Mouse (Mus musculus): ENCODE results near the gene 2510009E07Rik. TPM values are rescaled to one million over a fixed set of nuclear protein-coding genes. Genes with fewer than 3 reads are reported as not detected.
A peak's percentile ranks its signal among the peaks of the same experiment; 100 is the strongest.
"Not testable (repeated sequence)": the region's sequence is repeated elsewhere in the genome, so short reads cannot be mapped to it uniquely, and the experiment has no call there.

The 2510009E07Rik gene
- polyA plus RNA-seq, 1 experiment from 2014 or later: 49.9 TPM

DNA sequence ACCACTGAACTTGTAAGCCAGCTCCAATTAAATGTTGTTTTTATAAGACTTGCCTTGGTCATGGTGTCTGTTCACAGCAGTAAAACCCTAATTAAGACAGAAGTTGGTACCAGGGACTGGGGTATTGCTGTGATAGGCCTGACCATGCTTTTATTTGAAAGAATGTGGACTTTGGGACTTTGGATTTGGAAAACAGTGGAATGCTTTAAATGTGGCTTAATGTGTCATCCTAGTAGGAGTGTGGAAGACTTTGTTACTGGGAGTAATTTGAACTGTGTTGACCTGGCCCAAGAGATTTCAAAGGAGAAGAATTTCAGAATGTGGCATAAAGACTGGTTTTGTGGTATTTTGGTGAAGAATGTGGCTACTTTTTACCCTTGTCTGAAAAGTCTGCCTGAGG is 21.4 kb downstream of the 2510009E07Rik start:
- H3K36me3 ChIP-seq; H3K9me3 ChIP-seq; H3K4me2 ChIP-seq; H3K27me3 ChIP-seq; H3K4me3 ChIP-seq; H3K9ac ChIP-seq; H3K4me1 ChIP-seq (replicated peaks); H3K27ac ChIP-seq (replicated peaks); ATAC-seq (ENCODE audit: low FRiP score, low read depth): not testable (repeated sequence)

- Histone ChIP-seq H3K9ac (no peak overlapping the region), H3K9me3 (no peaks in the 10 kb centered on the region), H3K27me3 (no peaks in the 10 kb centered on the region), H3K4me3 (no peak overlapping the region), H3K4me2 (no peak overlapping the region), H3K4me1 (replicated peaks) (no peaks in the 10 kb centered on the region), H3K36me3 (peaks cover 9% of the 10 kb centered on the region; the same call in 1 of the 2 replicates), H3K27ac (replicated peaks) (no peak overlapping the region)
- 68% methylated on average over 4 of the region's 4 CpGs for WGBS
- ATAC-seq (ENCODE audit: low FRiP score, low read depth): no peak
These were observed 22.6 kb downstream of the 2510009E07Rik start for GRCm38 (mm10) chr16:21671878-21672277.

- 7% methylated on average over 4 of the region's 4 CpGs for WGBS
- peak; percentile 60; the same call in 1 of the 2 replicates for ATAC-seq (ENCODE audit: low FRiP score, low read depth)
- H3K4me1 ChIP-seq (replicated peaks): peaks cover 21% of the 10 kb centered on the region
- H3K27ac ChIP-seq (replicated peaks): peak overlapping the region; percentile 54
- H3K36me3 ChIP-seq: no peaks in the 10 kb centered on the region
- no peak overlapping the region for H3K4me3 ChIP-seq
- no peaks in the 10 kb centered on the region for H3K9me3 ChIP-seq
- H3K4me2 ChIP-seq: peak overlapping the region; percentile 37; the same call in 1 of the 2 replicates
- no peak overlapping the region for H3K9ac ChIP-seq
- H3K27me3 ChIP-seq: no peaks in the 10 kb centered on the region
These were observed 29.0 kb downstream of the 2510009E07Rik start for GRCm38 (mm10) chr16:21665423-21665986.

DNA sequence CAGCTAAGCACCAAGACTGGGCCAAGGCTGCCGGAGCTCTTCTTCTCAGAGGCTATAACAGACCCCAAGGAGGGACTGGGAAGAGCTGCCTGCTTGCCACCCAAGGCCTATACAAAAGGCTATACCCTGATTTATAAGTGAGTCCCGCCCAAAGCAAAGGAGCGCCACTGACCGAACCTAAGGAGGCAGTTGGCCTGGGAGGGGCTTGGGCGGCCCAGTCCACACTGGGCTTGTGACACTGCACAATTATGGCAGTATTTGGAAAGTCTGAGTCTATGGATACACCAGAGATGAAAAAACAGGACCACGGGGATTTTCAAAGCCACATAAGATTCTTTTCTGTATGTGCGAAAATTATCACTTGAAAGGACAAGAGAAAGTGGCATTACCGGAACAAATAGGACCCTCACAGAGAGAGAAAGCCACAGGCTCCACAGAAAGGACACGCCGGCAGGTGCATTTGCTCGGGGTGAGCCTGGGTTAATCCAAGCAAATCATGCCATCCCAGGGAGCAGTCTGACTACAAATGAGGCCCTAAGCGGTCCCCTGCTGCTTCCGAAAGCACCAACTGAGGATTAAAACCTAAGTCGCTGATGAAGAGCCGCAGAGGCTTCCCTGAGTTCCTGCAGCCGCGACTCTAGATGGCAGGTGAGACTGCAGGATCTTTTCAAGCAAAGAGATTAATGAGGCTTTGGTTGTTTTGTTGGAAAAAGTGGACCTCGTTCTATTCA is 29.7 kb downstream of the 2510009E07Rik start:
- WGBS: 9% methylated on average over 18 of the region's 18 CpGs
- peak overlapping the region; percentile 37 for H3K4me2 ChIP-seq
- no peaks in the 10 kb centered on the region for H3K27me3 ChIP-seq
- H3K9me3 ChIP-seq: no peaks in the 10 kb centered on the region
- H3K9ac ChIP-seq: no peak overlapping the region
- H3K36me3 ChIP-seq: 0 out of 2 replicates have a peak, but pooled peaks cover under 1% of the 10 kb centered on the region
- H3K4me3 ChIP-seq: no peak overlapping the region
- peak overlapping the region; percentile 54 for H3K27ac ChIP-seq (replicated peaks)
- peak; percentile 72 for ATAC-seq (ENCODE audit: low FRiP score, low read depth)
- peaks cover 21% of the 10 kb centered on the region for H3K4me1 ChIP-seq (replicated peaks)

- H3K27ac ChIP-seq (replicated peaks): peak overlapping the region; percentile 56
- peaks cover 16% of the 10 kb centered on the region for H3K4me1 ChIP-seq (replicated peaks)
- no peak for ATAC-seq (ENCODE audit: low FRiP score, low read depth)
- no peak overlapping the region for H3K9ac ChIP-seq
- H3K27me3 ChIP-seq: no peaks in the 10 kb centered on the region
- no peaks in the 10 kb centered on the region for H3K9me3 ChIP-seq
- peaks cover 22% of the 10 kb centered on the region; the same call in 1 of the 2 replicates for H3K36me3 ChIP-seq
- no peak overlapping the region for H3K4me3 ChIP-seq
- WGBS: 79% methylated on average over 9 of the region's 9 CpGs
- H3K4me2 ChIP-seq: no peak overlapping the region
These were observed 38.5 kb downstream of the 2510009E07Rik start for GRCm38 (mm10) chr16:21655961-21656360.

- ATAC-seq (ENCODE audit: low FRiP score, low read depth): no peak
These were observed 39.2 kb downstream of the 2510009E07Rik start for GRCm38 (mm10) chr16:21655291-21655690.

GRCm38 (mm10) chr16:21654384-21654783 is 40.1 kb downstream of the 2510009E07Rik start:
- no peak overlapping the region for H3K9ac ChIP-seq
- ATAC-seq (ENCODE audit: low FRiP score, low read depth): peak; percentile 74; the same call in 1 of the 2 replicates
- H3K36me3 ChIP-seq: peaks cover 18% of the 10 kb centered on the region; the same call in 1 of the 2 replicates
- H3K4me3 ChIP-seq: no peak overlapping the region
- H3K27me3 ChIP-seq: no peaks in the 10 kb centered on the region
- H3K4me2 ChIP-seq: no peak overlapping the region
- WGBS: 20% methylated on average over 5 of the region's 5 CpGs
- H3K27ac ChIP-seq (replicated peaks): 0 out of 2 replicates have a peak overlapping the region, but pooled peaks have one; percentile 8
- no peaks in the 10 kb centered on the region for H3K9me3 ChIP-seq
- peaks cover 16% of the 10 kb centered on the region for H3K4me1 ChIP-seq (replicated peaks)

More at GRCm38 (mm10) chr16:21655291-21655690, 39.2 kb downstream of the 2510009E07Rik start:
- no peaks in the 10 kb centered on the region for H3K9me3 ChIP-seq
- H3K36me3 ChIP-seq: peaks cover 22% of the 10 kb centered on the region; the same call in 1 of the 2 replicates
- no peak overlapping the region for H3K4me3 ChIP-seq
- H3K9ac ChIP-seq: no peak overlapping the region
- H3K4me1 ChIP-seq (replicated peaks): peaks cover 16% of the 10 kb centered on the region
- 28% methylated on average over 6 of the region's 6 CpGs for WGBS
- no peak overlapping the region for H3K4me2 ChIP-seq
- H3K27me3 ChIP-seq: no peaks in the 10 kb centered on the region
- H3K27ac ChIP-seq (replicated peaks): peak overlapping the region; percentile 56

GRCm38 (mm10) chr16:21653151-21653550 is 41.3 kb downstream of the 2510009E07Rik start:
- Histone ChIP-seq H3K4me2 (no peak overlapping the region), H3K27ac (replicated peaks) (no peak overlapping the region), H3K9ac (no peak overlapping the region), H3K9me3 (no peaks in the 10 kb centered on the region), H3K4me3 (no peak overlapping the region), H3K36me3 (peaks cover 14% of the 10 kb centered on the region; the same call in 1 of the 2 replicates), H3K4me1 (replicated peaks) (peaks cover 16% of the 10 kb centered on the region), H3K27me3 (no peaks in the 10 kb centered on the region)
- 86% methylated on average over 15 of the region's 15 CpGs for whole genome bisulfite sequencing
- ATAC-seq (ENCODE audit: low FRiP score, low read depth): no peak

DNA sequence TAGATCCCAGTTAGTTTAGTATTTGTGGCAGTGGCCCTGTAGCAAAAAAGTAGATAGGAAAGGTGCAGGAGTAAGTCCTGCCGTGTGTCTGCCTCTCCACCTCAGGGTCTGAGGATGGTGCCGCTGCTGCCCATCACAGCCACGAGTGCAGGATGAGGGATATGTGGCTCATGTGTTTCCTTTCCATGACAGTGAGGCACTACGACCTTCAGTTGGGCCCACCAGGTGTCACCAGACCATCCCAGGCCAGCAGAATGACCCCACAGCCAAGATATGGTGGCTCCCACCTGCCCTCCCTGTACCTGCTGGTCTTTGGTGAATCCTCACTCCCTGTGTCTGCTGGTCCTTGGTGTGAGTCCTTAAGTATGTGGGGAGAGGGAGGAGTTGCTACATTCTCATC is 43.3 kb downstream of the 2510009E07Rik start:
- WGBS: 96% methylated on average over 4 of the region's 4 CpGs
- no peak for ATAC-seq (ENCODE audit: low FRiP score, low read depth)
- H3K9me3 ChIP-seq: no peaks in the 10 kb centered on the region
- H3K9ac ChIP-seq: no peak overlapping the region
- peaks cover 14% of the 10 kb centered on the region; the same call in 1 of the 2 replicates for H3K36me3 ChIP-seq
- H3K4me2 ChIP-seq: no peak overlapping the region
- no peaks in the 10 kb centered on the region for H3K27me3 ChIP-seq
- H3K4me1 ChIP-seq (replicated peaks): peaks cover 16% of the 10 kb centered on the region
- H3K27ac ChIP-seq (replicated peaks): no peak overlapping the region
- no peak overlapping the region for H3K4me3 ChIP-seq

GRCm38 (mm10) chr16:21650289-21650688 is 44.2 kb downstream of the 2510009E07Rik start:
- Histone ChIP-seq H3K4me1 (replicated peaks) (peaks cover 10% of the 10 kb centered on the region), H3K4me2 (no peak overlapping the region), H3K9me3 (no peaks in the 10 kb centered on the region), H3K27ac (replicated peaks) (no peak overlapping the region), H3K36me3 (peaks cover 14% of the 10 kb centered on the region; the same call in 1 of the 2 replicates), H3K27me3 (no peaks in the 10 kb centered on the region), H3K9ac (no peak overlapping the region), H3K4me3 (no peak overlapping the region)
- ATAC-seq (ENCODE audit: low FRiP score, low read depth): no peak
- WGBS: 77% methylated on average over 3 of the region's 3 CpGs

- Histone ChIP-seq H3K4me1 (replicated peaks) (peaks cover 9% of the 10 kb centered on the region), H3K4me2 (no peak overlapping the region), H3K9ac (no peak overlapping the region), H3K36me3 (peaks cover 14% of the 10 kb centered on the region; the same call in 1 of the 2 replicates), H3K27me3 (no peaks in the 10 kb centered on the region), H3K27ac (replicated peaks) (no peak overlapping the region), H3K4me3 (no peak overlapping the region), H3K9me3 (no peaks in the 10 kb centered on the region)
- 80% methylated on average over 4 of the region's 4 CpGs for WGBS
- ATAC-seq (ENCODE audit: low FRiP score, low read depth): no peak
These were observed 45.7 kb downstream of the 2510009E07Rik start for GRCm38 (mm10) chr16:21648800-21649199.

DNA sequence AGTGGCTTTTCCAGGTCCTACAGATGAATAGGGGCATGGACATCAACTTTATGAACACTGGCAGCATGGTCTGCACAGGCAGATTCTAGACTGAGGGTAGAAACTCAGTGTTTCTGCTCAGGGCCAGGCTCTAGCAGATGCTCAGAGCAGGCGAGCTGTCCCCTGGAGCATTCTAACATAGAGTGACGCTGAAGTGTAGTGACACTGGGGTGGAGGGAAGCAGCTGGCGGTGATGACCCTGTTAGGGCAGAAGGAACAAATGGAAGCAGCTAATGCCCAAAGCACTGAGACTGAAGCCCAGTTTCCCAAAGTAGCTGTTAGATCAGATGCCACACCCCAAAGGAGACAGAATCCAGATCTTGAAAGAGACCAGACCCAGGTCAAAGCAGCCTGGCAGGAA is 48.0 kb downstream of the 2510009E07Rik start:
- no peak overlapping the region for H3K9ac ChIP-seq
- 65% methylated on average over 3 of the region's 3 CpGs for WGBS
- ATAC-seq (ENCODE audit: low FRiP score, low read depth): no peak
- H3K27me3 ChIP-seq: no peaks in the 10 kb centered on the region
- H3K9me3 ChIP-seq: no peaks in the 10 kb centered on the region
- H3K4me2 ChIP-seq: no peak overlapping the region
- no peak overlapping the region for H3K4me3 ChIP-seq
- no peak overlapping the region for H3K27ac ChIP-seq (replicated peaks)
- 0 out of 2 replicates have a peak, but pooled peaks cover 1% of the 10 kb centered on the region for H3K36me3 ChIP-seq
- peaks cover 12% of the 10 kb centered on the region; the same call in 1 of the 2 replicates for H3K4me1 ChIP-seq (replicated peaks)
